Mouse (Mus musculus): ENCODE data around the gene Rbfox2. TPM values are rescaled to one million over a fixed set of nuclear protein-coding genes. Genes with fewer than 3 reads are reported as not detected.
A peak's percentile ranks its signal among the peaks of the same experiment; 100 is the strongest.

Gene Rbfox2
- polyA plus RNA-seq, 1 experiment from 2014 or later: 16.8 TPM

DNA sequence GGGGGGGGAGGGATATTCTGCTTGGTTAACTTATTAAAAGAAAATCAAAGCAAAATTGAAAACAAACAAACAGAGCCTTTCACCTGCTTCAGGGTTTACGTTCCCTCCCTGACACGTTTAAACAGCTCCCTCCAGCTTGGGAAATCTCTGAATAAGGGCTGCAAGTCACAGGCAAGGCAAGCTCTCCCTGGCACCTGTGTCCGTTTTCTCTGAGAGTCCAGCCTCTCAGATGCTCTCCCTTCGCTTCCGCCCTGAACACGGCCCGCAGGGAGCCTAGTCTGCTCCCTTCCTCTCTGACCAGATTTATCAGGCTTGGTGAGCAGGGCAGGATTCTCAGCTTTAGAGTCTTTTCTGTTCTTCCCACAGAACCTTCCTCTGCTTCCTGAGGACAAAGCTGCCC is 101.9 kb downstream of the Rbfox2 start:
- Histone ChIP-seq H3K9ac (ENCODE audit: low read depth, low read length) (no peak overlapping the region), H3K36me3 (ENCODE audit: control insufficient read depth, insufficient read depth) (no peaks in the 10 kb centered on the region), H3K9me3 (ENCODE audit: control insufficient read depth) (no peaks in the 10 kb centered on the region), H3K4me1 (replicated peaks; ENCODE audit: control insufficient read depth, insufficient read depth, low read length) (peaks cover 14% of the 10 kb centered on the region), H3K4me2 (replicated peaks; ENCODE audit: low read depth) (no peak overlapping the region), H3K27ac (ENCODE audit: low read depth, low read length) (no peak overlapping the region), H3K4me3 (ENCODE audit: low read depth, low read length) (no peak overlapping the region), H3K27me3 (replicated peaks; ENCODE audit: control insufficient read depth, insufficient read depth, low read length) (no peaks in the 10 kb centered on the region)
- no peak for TF ChIP-seq CTCF (IDR thresholded peaks at IDR 0.05; ENCODE audit: low read depth)
- no peak for ATAC-seq
- WGBS: 63% methylated on average over 7 of the region's 7 CpGs

DNA sequence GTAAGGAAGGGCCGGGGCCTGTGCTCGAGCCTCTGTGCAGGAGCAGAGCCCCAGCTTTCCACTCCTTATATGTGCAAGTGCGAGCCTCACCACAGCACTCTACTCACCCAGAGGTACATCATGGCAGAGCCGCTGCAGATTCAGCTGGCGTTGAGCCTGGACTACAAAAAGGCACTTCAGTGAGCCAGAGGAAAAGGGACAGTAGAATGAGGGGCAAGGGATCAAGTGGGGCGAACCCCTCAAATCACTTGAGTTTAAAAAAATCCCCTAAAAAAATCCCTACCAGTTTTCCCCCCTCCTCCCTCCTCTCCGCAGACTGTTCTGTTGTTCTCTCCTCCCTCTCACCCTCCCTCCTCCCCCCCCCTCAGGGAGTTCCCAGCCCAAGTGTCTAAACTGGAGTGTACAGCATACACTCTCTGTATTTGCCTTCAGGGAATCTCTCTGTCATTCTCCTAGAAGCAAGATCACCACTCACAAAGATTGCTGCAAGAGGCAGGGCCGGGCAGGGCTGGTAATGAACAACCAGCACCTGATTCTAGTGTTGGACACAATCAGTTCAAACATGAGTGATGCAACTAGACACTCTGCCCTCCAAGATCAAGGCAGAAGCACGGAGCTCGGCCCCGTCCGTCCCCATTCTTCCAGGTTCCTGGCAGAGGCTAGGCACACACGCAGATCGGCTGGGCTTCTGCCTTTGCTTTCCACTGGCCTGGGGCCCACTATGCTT is 103.4 kb downstream of the Rbfox2 start:
- no peak for TF ChIP-seq CTCF (IDR thresholded peaks at IDR 0.05; ENCODE audit: low read depth)
- 29% methylated on average over 14 of the region's 14 CpGs for WGBS
- Histone ChIP-seq H3K36me3 (ENCODE audit: control insufficient read depth, insufficient read depth) (no peaks in the 10 kb centered on the region), H3K4me1 (replicated peaks; ENCODE audit: control insufficient read depth, insufficient read depth, low read length) (peaks cover 14% of the 10 kb centered on the region), H3K9me3 (ENCODE audit: control insufficient read depth) (no peaks in the 10 kb centered on the region), H3K4me3 (ENCODE audit: low read depth, low read length) (no peak overlapping the region), H3K4me2 (replicated peaks; ENCODE audit: low read depth) (peak overlapping the region; percentile 44), H3K27ac (ENCODE audit: low read depth, low read length) (peak overlapping the region; percentile 74), H3K27me3 (replicated peaks; ENCODE audit: control insufficient read depth, insufficient read depth, low read length) (no peaks in the 10 kb centered on the region), H3K9ac (ENCODE audit: low read depth, low read length) (no peak overlapping the region)
- peak; percentile 83 for ATAC-seq

DNA sequence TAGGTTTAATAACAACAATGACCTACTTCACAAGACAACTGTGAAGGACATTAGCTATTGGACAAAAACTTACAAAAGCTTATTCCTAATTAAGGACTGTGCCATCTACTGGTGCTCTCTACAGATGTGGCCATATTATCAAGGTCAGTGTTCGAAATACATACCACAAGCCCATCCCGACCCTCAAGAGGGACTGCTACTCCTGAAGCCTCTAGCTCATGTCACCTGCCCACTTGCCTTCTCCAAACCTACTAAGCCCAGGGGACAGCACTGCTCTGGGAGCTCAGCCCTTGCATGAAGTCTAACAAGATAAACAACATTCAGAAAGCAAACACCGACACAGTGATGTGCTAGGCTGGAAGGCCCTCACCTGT is 103.9 kb downstream of the Rbfox2 start:
- Histone ChIP-seq H3K9me3 (ENCODE audit: control insufficient read depth) (no peaks in the 10 kb centered on the region), H3K9ac (ENCODE audit: low read depth, low read length) (no peak overlapping the region), H3K27ac (ENCODE audit: low read depth, low read length) (peak overlapping the region; percentile 74), H3K36me3 (ENCODE audit: control insufficient read depth, insufficient read depth) (no peaks in the 10 kb centered on the region), H3K4me3 (ENCODE audit: low read depth, low read length) (no peak overlapping the region), H3K4me1 (replicated peaks; ENCODE audit: control insufficient read depth, insufficient read depth, low read length) (peaks cover 14% of the 10 kb centered on the region), H3K4me2 (replicated peaks; ENCODE audit: low read depth) (peak overlapping the region; percentile 44), H3K27me3 (replicated peaks; ENCODE audit: control insufficient read depth, insufficient read depth, low read length) (no peaks in the 10 kb centered on the region)
- WGBS: 56% methylated on average over 3 of the region's 3 CpGs
- ATAC-seq: no peak
- no peak for TF ChIP-seq CTCF (IDR thresholded peaks at IDR 0.05; ENCODE audit: low read depth)

DNA sequence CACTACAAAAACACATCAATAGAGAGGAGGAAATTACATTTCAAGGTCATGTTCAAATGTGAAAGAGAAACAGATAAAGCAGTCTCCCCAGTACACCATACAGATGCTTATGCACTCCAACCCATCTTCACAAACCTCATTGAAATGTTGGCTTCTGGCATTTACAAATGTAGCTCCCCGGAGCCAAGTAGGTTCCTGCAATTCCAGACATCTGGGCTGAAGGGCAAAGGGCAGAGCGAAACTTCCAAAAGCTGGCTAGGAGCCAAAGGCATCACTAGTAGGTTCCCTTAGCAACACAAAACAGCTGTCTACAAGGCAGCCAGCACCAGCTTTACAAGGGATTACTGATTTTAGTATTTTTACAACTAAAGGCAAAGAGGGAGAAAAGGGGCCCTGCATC is 104.6 kb downstream of the Rbfox2 start:
- 5% methylated on average over 2 of the region's 2 CpGs for WGBS
- Histone ChIP-seq H3K36me3 (ENCODE audit: control insufficient read depth, insufficient read depth) (no peaks in the 10 kb centered on the region), H3K4me3 (ENCODE audit: low read depth, low read length) (no peak overlapping the region), H3K4me2 (replicated peaks; ENCODE audit: low read depth) (no peak overlapping the region; the same call in 1 of the 2 replicates), H3K27ac (ENCODE audit: low read depth, low read length) (no peak overlapping the region), H3K4me1 (replicated peaks; ENCODE audit: control insufficient read depth, insufficient read depth, low read length) (peaks cover 15% of the 10 kb centered on the region), H3K27me3 (replicated peaks; ENCODE audit: control insufficient read depth, insufficient read depth, low read length) (no peaks in the 10 kb centered on the region), H3K9ac (ENCODE audit: low read depth, low read length) (no peak overlapping the region), H3K9me3 (ENCODE audit: control insufficient read depth) (no peaks in the 10 kb centered on the region)
- TF ChIP-seq CTCF (IDR thresholded peaks at IDR 0.05; ENCODE audit: low read depth): no peak
- no peak for ATAC-seq

DNA sequence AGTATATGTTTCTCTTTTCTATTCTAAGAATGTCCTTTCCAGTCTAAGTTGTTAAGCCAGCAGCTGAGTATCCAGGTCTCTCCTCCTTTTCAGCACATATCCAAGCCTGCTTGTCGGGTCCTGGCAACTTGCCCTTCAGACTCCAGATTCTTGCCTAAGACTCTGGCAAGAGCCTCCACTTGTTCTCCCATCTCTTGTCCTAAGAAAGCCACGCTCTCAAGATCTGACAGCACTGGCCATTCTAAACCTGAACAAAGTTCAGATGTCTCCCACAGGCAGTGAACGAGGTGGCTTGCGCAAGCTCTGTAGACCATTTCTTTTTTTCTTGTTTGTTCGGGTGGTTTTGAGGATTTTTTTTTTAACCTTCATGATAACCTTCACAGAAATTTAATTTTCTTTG is 110.0 kb downstream of the Rbfox2 start:
- peak overlapping the region; percentile 37 for H3K27ac ChIP-seq (ENCODE audit: low read depth, low read length)
- 27% methylated on average over 5 of the region's 5 CpGs for WGBS

DNA sequence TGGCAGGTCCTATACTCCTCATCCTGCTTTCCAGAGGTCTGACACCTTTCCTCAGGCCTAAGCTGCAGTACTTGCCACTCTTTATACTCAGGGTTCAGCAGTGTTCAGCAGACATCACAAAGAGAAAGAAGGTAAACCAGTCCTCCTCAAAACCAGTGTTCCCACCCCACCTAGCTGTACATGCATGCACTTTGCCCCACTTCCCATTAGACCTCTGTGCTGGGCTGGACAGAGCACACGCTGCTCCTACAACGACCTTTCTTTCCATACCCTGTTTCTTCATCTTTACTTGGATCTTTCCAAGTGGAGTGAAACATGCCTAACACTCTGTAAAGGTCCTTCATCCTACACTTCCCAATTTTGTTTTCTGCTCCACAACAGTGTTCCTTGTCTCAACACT is 110.8 kb downstream of the Rbfox2 start:
- no peak overlapping the region for H3K4me2 ChIP-seq (replicated peaks; ENCODE audit: low read depth)
- ATAC-seq: no peak
- 43% methylated on average over 2 of the region's 2 CpGs for WGBS
- H3K27me3 ChIP-seq (replicated peaks; ENCODE audit: control insufficient read depth, insufficient read depth, low read length): no peaks in the 10 kb centered on the region
- H3K9ac ChIP-seq (ENCODE audit: low read depth, low read length): no peak overlapping the region
- 0 out of 2 replicates have a peak, but pooled peaks cover 9% of the 10 kb centered on the region for H3K4me1 ChIP-seq (replicated peaks; ENCODE audit: control insufficient read depth, insufficient read depth, low read length)
- TF ChIP-seq CTCF (IDR thresholded peaks at IDR 0.05; ENCODE audit: low read depth): peak; percentile 18; the same call in 1 of the 2 replicates
- no peaks in the 10 kb centered on the region for H3K36me3 ChIP-seq (ENCODE audit: control insufficient read depth, insufficient read depth)
- no peak overlapping the region for H3K4me3 ChIP-seq (ENCODE audit: low read depth, low read length)
- H3K9me3 ChIP-seq (ENCODE audit: control insufficient read depth): no peaks in the 10 kb centered on the region
- H3K27ac ChIP-seq (ENCODE audit: low read depth, low read length): 0 out of 2 replicates have a peak overlapping the region, but pooled peaks have one; percentile 37

More for the DNA sequence above, 110.0 kb downstream of the Rbfox2 start:
- Histone ChIP-seq H3K9ac (ENCODE audit: low read depth, low read length) (no peak overlapping the region), H3K27me3 (replicated peaks; ENCODE audit: control insufficient read depth, insufficient read depth, low read length) (no peaks in the 10 kb centered on the region), H3K4me1 (replicated peaks; ENCODE audit: control insufficient read depth, insufficient read depth, low read length) (peaks cover 12% of the 10 kb centered on the region; the same call in 1 of the 2 replicates), H3K4me3 (ENCODE audit: low read depth, low read length) (no peak overlapping the region), H3K9me3 (ENCODE audit: control insufficient read depth) (no peaks in the 10 kb centered on the region), H3K4me2 (replicated peaks; ENCODE audit: low read depth) (0 out of 2 replicates have a peak overlapping the region, but pooled peaks have one; percentile 13), H3K36me3 (ENCODE audit: control insufficient read depth, insufficient read depth) (no peaks in the 10 kb centered on the region)
- TF ChIP-seq CTCF (IDR thresholded peaks at IDR 0.05; ENCODE audit: low read depth): no peak
- peak; percentile 70 for ATAC-seq

All from intestine, postnatal 0 days (tissue).